Mouse (Mus musculus): ENCODE measurements around the gene Negr1.

The Negr1 gene

DNA sequence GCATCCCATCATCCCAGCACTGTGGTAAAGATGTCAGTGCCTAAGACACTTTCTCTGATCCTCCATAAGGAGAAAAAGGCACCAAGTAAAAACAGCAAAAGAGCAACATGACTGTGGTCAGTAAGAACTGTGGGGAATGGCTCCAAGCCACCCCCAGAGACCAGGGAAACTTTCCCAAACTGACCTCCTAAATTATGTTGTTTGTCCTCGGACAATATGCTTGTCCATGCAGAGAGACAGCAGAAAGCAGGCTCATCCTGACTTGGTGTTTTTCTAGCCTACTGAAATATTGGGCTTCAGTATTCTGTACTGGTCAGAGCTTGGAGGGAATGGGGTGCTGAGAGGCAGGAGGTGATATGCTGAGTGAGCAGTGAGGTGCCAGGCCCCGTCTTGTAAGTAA is 647.8 kb downstream of the Negr1 start:
- DNase-seq (ENCODE audit: low spot score in 2 of 2) = no peak

DNA sequence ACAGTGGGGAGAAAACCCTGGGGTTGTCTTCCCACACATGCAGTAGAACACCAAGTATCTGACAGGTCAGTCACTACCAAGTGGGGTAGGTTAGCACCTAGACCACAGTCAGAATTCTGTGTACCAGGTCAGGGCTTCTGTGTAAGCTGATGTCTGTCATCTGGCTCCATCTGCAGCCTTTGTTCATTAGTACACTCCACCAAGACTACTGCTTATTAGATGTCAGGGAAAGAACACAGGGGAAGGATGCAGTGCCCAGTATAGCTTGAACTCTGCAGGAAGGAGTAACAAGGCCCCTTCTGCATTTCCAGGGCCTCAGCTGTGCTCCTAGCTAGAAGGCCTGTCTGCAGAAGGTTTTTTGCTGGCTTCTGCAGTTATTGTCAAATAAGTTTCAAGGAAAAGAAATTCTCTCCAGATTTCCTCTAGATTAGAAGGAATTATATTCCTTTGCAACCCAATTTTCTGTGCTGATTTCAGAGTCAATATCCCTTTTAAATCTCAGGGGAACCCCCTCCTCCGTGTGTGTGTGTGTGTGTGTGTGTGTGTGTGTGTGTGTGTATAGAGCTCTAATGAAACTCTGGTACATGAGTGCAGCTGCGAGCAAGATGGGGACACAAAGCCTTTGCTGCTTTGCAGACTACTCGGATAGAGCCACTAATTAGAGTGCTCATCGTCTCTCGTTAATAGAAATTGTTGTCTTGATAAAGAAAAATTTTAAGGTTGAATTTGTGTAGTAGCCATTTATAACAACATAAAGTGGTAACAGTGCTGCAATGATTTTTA is 654.5 kb downstream of the Negr1 start:
- no peak for DNase-seq (ENCODE audit: low spot score in 2 of 2)

DNA sequence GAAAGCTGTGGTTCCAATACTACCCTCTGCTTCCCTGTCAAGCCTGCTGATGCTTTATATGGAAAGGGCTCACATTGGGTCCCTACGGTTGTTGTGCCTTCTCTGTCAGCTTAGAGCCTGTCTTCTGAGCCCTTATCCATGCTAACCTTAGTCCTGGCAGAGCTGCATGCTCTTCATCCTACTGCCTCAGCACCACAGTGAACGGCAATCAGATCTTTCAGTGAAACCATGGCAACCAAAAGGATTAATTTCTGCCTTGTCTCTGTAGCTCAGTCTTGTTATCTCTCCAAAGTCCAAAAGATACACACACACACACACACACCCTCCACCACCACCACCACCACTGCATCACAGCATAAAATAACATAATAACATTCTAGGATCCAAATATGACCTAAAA is 656.2 kb downstream of the Negr1 start:
- DNase-seq (ENCODE audit: low spot score in 2 of 2) = no peak

DNA sequence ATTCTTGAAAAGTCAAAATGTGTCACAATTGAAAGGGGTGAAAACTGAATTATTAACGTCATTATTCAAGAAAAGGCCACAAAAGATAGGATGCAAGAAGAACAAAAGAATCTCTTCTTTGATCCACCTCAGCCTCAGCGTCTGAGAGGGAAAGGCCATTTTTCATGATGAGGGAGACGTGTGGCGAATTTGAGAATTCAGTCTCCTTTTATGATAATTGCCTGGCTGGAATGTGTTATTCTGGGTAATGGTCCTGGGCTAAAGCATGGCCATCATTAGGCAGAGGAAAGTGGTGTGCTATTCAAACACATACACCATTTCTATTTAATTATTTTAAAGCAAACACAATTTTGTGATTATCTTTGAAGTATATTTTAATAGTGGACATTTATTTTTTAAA is 663.3 kb downstream of the Negr1 start:
- DNase-seq (ENCODE audit: low spot score in 2 of 2) = no peak

DNA sequence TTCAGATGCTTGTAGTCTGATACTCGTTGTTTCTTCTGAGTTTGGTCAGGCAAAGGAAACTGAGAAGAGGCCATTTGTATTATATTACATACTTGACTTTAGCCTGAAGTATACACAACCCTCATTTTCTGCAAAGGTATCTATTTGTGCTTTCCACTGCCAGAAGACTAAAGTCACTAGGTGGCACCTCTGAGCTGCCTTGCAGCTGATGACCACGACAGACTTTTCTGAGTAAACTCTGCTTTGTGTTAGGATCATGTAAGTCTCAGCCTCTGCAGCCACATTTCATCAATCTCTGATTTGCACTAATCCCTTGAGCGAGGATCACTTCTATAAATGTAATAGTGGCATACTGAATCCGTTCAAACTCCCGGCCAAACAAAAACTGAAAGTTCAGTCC is 671.1 kb downstream of the Negr1 start:
- DNase-seq (ENCODE audit: low spot score in 2 of 2) = no peak

DNA sequence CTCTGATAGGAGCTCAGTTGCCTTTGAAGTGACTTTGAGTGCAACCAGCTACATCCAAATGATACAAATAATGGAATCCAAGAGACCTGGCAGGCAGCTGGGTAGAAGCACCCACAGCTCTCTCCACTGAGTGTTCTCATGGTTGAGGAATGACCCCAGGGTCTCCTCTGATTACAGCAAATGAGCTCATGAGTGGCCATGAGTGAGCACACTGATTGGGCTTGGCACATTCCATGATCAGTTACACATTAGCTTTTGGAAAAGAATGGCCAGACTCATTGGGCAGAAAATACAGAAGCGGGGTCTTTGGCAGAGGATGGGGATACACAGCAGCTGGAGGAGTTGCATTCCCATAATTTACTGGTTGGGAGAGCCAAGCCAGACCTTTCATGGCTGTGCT is 678.6 kb downstream of the Negr1 start:
- no peak for DNase-seq (ENCODE audit: low spot score in 2 of 2)

DNA sequence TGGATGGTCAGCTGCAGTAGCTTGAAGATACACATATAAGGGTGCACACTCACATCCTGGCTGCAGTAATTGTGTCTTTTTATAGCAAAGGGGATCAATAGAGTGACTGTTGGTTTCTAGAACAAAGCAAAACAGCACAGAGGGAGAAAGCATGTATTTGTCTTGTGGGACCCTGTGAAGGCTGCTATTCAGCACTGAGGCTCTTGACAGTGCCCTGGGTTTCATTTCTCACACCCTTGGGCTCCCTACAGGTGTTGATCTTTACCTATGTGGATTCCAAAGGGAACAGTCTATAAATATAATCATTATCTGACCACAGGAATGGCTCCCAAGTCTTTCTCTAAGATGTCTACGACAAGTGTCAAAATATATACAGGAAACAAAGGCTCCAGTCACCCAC is 693.9 kb downstream of the Negr1 start:
- DNase-seq (ENCODE audit: low spot score in 2 of 2) = no peak

DNA sequence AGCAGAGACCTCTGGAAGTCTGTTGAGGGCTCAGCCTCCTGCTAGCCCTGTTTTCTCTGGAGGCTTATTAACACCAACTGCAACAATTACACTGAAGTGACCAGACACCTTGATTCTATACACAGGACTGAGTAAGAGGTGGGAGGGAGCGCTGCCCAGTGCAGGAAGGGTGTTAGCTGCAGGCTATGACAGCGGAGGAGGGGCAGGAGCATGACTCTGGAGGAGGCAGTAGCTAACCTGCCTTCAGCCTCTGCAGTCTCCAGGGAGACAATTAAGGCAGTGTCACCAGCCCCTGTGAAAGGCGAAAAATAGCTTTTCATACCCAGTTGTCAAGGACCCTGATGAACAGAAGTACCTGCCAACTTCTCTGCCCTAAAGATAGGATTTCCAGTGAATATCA is 694.3 kb downstream of the Negr1 start:
- no peak for DNase-seq (ENCODE audit: low spot score in 2 of 2)

DNA sequence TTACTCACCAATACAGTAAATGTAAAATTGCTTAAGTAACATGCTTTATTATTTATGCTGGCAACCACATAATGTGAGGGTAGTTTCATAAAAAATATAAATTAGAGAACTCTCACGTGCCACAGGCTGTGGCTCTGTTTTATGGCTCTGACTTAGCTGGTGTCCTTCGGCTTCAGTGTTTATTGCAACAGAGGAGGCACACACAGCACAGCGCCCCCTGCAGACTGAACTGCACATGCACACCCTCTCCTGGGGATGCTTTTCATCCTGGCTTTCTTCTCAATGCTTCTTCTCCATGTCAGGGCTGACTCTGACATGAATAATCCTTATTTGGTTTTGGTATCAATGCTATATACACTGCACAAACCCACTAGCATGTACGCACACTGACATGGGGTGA is 707.1 kb downstream of the Negr1 start:
- DNase-seq (ENCODE audit: low spot score in 2 of 2) = no peak

DNA sequence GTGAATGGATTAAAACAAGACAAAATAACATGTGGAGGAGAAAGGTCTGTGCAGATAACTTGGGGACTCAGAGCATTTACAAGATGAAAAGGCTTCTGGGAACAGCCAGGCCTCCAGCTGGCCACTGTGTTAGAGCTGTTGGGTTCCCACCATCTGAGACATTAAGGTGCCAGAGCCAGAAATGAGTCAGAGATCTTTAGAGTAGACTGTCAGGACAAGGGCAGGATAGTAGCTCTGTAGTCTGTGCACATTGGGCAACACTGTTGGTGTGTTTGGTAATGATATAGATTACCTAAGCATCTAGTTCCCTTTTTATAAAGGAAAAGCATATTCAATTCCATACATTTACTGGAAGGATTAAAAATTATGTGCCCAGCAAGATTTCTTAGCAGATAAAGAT is 710.8 kb downstream of the Negr1 start:
- no peak for DNase-seq (ENCODE audit: low spot score in 2 of 2)

DNA sequence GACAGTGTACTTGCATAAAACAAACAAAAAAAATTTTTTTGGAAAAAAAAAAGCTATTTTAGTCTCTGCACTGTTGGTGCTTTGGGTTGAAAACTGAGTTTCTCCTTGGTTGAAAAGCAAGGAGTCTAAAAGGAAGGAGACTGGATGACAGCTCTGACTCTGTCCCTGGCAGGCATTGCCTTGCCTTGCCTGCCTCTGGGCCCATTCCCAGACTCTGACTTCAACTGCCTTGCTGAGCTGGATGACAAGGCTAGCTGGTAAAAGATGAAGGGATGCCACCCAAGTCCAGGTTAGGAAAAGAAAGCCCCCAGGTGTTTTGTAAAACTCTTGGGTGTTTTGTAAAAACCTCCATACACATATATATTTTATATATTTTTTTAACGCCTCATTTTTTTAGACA is 712.5 kb downstream of the Negr1 start:
- no peak for DNase-seq (ENCODE audit: low spot score in 2 of 2)

DNA sequence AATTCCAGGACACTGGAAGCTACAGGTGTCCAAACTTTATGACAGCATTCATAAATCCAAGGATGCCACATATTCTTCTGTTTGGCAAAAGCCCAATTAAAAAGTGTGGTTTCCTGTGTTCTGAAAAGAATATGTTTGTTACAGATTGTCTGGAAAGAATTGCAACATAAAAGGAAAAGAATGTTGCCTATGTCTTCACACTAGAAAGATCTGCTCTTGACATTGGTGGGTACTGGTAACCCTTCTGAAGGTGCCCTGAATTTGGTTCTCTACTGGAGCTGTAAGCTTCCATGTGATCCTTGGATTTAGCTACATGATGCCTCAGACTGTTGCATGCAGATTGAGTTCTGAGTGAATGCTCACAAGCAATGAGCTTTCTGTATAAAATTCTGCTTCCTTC is 718.1 kb downstream of the Negr1 start:
- no peak for DNase-seq (ENCODE audit: low spot score in 2 of 2)

DNA sequence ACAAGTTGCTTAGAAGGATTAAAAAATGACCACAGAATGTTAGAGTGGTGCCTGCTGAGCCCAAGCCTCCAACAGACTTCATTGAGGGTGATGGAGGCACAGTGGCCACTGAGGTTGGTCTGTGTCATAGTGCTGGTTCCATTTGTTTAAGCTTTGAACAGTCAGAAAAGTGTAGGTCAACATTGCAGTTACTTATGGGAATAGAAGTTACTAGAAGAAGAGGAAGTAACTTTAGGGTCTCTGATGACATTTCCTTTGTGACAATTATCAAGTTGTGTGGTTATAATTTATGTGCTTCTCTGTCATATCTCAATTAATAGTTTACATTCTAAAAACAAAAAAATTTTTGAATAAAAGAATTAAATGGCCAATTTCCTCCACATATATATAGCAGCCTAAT is 719.7 kb downstream of the Negr1 start:
- no peak for DNase-seq (ENCODE audit: low spot score in 2 of 2)

DNA sequence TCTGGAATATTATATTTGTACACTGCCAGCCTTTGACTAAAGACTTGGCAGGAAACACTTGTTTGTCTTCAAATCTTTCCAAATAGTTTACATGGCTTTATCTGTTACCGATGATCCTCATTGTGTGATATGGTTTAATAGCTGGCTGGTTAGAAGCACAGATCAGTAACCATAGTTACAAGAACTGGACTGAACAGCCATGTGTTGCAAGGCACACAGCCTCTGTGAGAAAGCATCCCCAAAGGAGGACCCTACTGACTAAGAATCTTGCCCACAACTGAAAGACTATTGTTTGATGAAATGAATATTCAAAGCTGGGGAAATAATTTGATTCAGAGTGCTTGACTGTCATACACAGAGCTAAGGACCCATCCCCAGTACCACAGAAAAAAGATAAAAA is 729.7 kb downstream of the Negr1 start:
- no peak for DNase-seq (ENCODE audit: low spot score in 2 of 2)

DNA sequence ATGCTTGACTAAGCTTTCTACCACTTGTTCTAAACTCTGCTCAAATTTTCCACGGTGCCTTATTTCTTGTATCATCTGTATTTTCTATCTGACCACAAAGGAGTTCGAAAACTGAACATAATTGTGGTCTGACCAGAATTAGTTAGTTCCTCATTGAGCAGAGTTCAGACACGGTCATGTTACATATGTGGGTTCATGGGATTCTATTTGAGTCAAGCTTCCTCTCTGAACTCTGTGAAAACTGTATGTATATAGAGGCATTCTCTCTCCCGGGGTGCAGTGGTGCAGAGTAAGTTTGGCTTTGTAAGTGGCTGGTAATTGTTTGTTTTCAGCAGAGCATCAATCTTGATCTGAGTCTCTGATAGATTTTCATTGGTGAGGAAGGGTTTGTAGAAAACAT is 735.6 kb downstream of the Negr1 start:
- no peak for DNase-seq (ENCODE audit: low spot score in 2 of 2)

DNA sequence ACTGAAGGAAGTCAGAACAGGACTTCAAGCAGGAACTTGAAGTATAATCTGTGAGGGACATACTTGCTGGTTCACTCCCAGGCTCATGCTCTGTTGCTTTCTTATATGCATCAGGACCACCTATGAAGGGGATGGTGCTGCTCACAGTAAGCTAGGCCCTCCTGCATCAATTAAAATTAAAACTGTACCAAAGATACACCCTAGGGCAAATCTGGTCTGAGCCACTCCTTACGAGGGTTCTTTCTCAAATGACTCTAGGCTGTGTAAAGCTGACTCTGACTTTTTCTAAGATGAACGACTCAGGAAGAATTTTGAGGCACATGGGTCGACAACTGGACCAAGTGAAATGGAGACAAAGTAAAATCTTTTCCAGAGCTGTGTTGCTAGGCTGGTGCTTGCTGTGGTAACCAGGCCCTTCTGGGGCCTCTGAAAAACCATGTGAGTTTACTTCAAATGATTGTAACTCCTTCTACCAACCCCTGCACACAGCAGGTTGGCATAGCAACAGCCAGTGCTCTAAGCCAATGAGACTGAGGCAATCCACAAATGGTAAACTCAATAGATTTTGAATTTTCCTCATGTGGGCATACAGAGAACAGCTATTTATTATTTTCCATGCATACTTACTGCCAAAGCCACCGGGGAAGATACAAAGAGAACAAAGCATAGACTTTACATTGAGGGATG is 742.0 kb downstream of the Negr1 start:
- DNase-seq (ENCODE audit: low spot score in 2 of 2) = no peak

DNA sequence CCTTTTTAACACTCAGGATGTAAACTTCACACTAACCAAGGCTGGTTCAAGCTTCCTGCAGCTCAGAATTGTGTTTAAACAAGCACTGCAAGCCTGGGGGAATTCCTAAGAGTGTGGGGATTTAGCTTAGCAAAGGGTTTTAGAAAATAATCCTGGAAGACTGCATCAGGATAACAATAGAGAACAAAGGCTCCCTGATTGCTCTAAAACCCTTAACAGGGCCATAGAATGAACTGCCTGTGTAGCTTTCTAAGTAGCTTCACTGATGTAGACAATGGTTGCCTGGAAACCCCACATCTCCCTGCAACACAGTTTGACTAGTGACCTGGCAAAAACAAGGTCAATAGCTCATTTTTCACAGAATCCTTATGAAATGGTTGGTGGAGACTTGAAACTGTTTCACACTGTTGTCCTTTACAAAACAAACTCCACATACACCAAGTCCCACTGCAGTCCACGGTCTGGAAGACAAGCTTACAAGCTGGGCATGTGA is 759.5 kb downstream of the Negr1 start:
- no peak for DNase-seq (ENCODE audit: low spot score in 2 of 2)

DNA sequence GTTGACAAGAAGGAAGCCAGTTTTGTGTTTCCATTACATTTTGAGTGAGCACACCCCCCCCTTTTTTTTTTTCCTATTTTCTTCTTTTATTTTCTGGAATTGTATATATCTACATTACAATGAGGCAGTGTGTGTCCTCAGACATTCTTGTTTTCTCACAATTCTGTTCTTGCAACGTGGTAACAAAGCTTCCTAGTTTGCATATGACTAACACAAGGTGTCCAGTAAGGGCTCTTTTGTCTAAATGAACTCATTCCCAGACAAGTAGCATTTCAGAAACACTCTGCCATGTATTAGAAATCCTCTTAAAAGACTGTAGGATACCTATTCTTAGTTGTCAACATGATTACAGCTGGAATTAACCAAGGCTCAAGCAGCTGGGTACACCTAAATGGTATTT is 760.2 kb downstream of the Negr1 start:
- DNase-seq (ENCODE audit: low spot score in 2 of 2) = no peak

DNA sequence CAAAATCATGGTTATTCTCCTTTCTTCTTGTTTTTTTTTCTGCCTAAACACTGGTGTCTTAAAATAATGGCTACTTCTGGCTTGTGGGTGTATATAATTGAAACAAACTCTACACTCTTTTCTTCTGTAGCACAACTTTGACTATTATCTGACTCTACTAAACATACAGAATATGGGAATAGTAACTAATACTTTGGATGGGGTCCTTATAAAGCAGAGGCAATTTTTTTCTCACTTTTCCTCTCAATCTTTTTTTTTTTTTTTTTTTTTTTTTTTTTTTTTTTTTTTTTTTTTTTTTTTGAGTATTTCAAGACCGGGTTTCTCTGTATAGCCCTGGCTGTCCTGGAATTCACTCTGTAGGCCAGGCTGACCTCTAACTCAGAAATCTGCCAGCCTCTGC is 772.6 kb downstream of the Negr1 start:
- no peak for DNase-seq (ENCODE audit: low spot score in 2 of 2)

DNA sequence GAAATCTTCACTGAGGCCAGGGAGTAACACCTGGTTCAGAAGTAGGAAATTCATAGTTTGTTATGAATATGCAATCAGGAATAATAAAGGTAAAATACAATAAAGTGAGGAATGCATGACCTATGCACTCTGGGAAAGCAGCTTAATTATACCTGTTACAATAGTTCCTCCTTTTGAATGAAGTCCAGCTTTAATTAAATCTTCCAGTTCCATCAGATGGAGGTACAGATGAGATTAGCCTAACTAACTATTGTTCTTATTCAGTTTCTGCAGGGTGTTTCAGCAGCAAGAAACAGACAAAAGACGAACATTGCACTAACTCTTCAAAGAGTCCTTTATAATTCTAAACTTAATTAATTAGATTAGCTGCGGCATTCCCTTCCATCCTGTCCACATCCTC is 787.9 kb downstream of the Negr1 start:
- DNase-seq (ENCODE audit: low spot score in 2 of 2) = no peak

DNA sequence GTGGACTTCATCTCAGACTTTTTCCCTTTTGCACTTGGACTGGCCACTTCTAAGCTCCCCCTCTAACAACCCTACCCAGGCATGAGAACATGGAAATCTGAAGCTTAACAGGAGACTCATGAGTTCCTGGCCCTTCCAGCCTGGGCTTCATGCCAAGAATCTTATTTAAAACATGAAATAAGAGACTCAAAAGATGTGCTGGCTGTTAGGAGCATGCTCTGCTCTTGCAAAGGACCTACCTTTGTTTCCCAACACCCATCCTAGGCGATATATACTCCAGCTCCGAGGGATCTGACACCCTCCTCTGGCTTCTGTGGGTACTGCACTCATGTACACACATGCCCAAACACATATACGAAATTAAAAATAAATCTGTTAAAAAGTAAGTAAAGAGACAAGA is 797.3 kb downstream of the Negr1 start:
- DNase-seq (ENCODE audit: low spot score in 2 of 2) = no peak

DNA sequence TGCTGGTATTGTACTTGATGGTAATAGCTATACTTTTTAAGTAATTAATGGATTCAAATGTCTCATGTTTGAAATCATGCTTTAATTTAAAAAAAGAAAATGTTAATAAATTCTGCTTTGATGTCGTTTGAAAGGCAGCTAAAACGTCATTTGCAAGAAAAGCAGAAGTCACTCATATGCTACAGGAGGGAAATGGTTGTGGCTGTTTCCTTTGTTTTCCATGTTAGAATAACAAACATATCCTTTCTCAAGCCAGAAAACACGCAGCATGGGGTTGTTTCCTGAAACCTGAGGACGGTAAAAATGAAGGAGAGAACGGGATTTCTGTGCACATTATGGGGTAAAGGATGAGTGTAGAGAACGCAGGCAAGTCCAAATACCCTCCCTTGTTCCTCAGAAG is 798.2 kb downstream of the Negr1 start:
- DNase-seq (ENCODE audit: low spot score in 2 of 2) = no peak
